Mouse (Mus musculus) ES-E14 (cell line): ENCODE results near the gene Slc36a1.

Source experiments
- CHD2 ChIP-seq: IDR thresholded peaks from 2 replicates; pipeline ENCODE4 v1.6.1; 2014; ENCODE audit warnings: mild to moderate bottlenecking, low read depth, low read length, inconsistent platforms
- HCFC1 ChIP-seq: IDR thresholded peaks from 2 replicates; pipeline ENCODE4 v1.6.1; 2012; ENCODE audit warnings: low read length, inconsistent platforms, borderline replicate concordance; ENCODE audit not compliant: insufficient read depth
- MAFK ChIP-seq: IDR thresholded peaks from 2 replicates; pipeline ENCODE4 v1.6.1; 2014; ENCODE audit warnings: mild to moderate bottlenecking, low read depth, low read length, inconsistent platforms; ENCODE audit not compliant: insufficient read depth
- ZC3H11A ChIP-seq: IDR thresholded peaks from 2 replicates; pipeline ENCODE4 v1.6.1; 2012; ENCODE audit warnings: low read depth, mild to moderate bottlenecking, inconsistent platforms, low read length, borderline replicate concordance
- ZNF384 ChIP-seq: IDR thresholded peaks from 2 replicates; pipeline ENCODE4 v1.6.1; 2012; ENCODE audit warnings: low read depth, low read length, inconsistent platforms

DNA sequence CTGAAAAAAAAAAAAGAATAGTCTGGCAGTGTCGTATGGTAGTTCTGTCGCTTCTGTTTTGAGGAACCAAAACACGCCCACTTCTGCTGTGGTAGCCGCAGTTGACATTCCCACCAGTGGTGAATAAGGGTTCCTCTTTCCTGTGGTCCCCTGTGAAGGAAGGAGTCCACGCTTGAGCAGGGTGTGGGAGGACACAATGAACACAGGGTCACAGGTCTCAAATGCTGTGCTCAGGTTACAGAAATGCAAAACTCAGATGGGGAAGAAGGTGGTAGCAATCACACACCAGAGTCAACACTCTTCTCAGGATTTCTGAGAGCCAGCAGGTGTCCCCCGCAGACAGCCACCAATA, 49.1 kb upstream of the Slc36a1 start:
- TF ChIP-seq CHD2 (no peak), ZC3H11A (no peak), ZNF384 (no peak), HCFC1 (no peak), MAFK (no peak)
